Mouse (Mus musculus): ENCODE measurements around the gene Wfikkn1. TPM values are rescaled to one million over a fixed set of nuclear protein-coding genes. Genes with fewer than 3 reads are reported as not detected.

Wfikkn1 gene
- total RNA-seq, 2 experiments from 2014 or later = 0.87 to 1.4 TPM

- no peak for ATAC-seq (replicated peaks; ENCODE audit: low FRiP score, low TSS enrichment, poor library complexity, severe bottlenecking)
Measured at GRCm38 (mm10) chr17:25887467-25887866, 6.8 kb upstream of the Wfikkn1 start.

GRCm38 (mm10) chr17:25886806-25887205 lies 6.1 kb upstream of the Wfikkn1 start:
- no peak for ATAC-seq (replicated peaks; ENCODE audit: low FRiP score, low TSS enrichment, poor library complexity, severe bottlenecking)

- ATAC-seq (replicated peaks; ENCODE audit: low FRiP score, low TSS enrichment, poor library complexity, severe bottlenecking) = peak; percentile 54
Measured at GRCm38 (mm10) chr17:25885636-25886035, 5.0 kb upstream of the Wfikkn1 start.

GRCm38 (mm10) chr17:25883824-25884223 lies 3.2 kb upstream of the Wfikkn1 start:
- no peak for ATAC-seq (replicated peaks; ENCODE audit: low FRiP score, low TSS enrichment, poor library complexity, severe bottlenecking)

- ATAC-seq (replicated peaks; ENCODE audit: low FRiP score, low TSS enrichment, poor library complexity, severe bottlenecking) = no peak
Measured at GRCm38 (mm10) chr17:25883268-25883667, 2.6 kb upstream of the Wfikkn1 start.

- ATAC-seq (replicated peaks; ENCODE audit: low FRiP score, low TSS enrichment, poor library complexity, severe bottlenecking) = peak; percentile 43; the same call in 1 of the 2 replicates
Measured at GRCm38 (mm10) chr17:25882306-25882705, 1.6 kb upstream of the Wfikkn1 start.

- ATAC-seq (replicated peaks; ENCODE audit: low FRiP score, low TSS enrichment, poor library complexity, severe bottlenecking) = no peak
Measured at GRCm38 (mm10) chr17:25881691-25882090, 1.0 kb upstream of the Wfikkn1 start.

- ATAC-seq (replicated peaks; ENCODE audit: low FRiP score, low TSS enrichment, poor library complexity, severe bottlenecking) = no peak
Measured at GRCm38 (mm10) chr17:25880913-25881641, 419 bp upstream of the Wfikkn1 start.

- ATAC-seq (replicated peaks; ENCODE audit: low FRiP score, low TSS enrichment, poor library complexity, severe bottlenecking) = no peak
Measured at GRCm38 (mm10) chr17:25879750-25880149, 908 bp downstream of the Wfikkn1 start.

GRCm38 (mm10) chr17:25879261-25879660 lies 1.4 kb downstream of the Wfikkn1 start:
- ATAC-seq (replicated peaks; ENCODE audit: low FRiP score, low TSS enrichment, poor library complexity, severe bottlenecking) = no peak

- ATAC-seq (replicated peaks; ENCODE audit: low FRiP score, low TSS enrichment, poor library complexity, severe bottlenecking) = no peak
Measured at GRCm38 (mm10) chr17:25878611-25879180, 2.0 kb downstream of the Wfikkn1 start.

GRCm38 (mm10) chr17:25877741-25878610 lies 2.7 kb downstream of the Wfikkn1 start:
- no peak for ATAC-seq (replicated peaks; ENCODE audit: low FRiP score, low TSS enrichment, poor library complexity, severe bottlenecking)

GRCm38 (mm10) chr17:25877025-25877424 lies 3.6 kb downstream of the Wfikkn1 start:
- ATAC-seq (replicated peaks; ENCODE audit: low FRiP score, low TSS enrichment, poor library complexity, severe bottlenecking) = no peak

GRCm38 (mm10) chr17:25876347-25876915 lies 4.2 kb downstream of the Wfikkn1 start:
- no peak for ATAC-seq (replicated peaks; ENCODE audit: low FRiP score, low TSS enrichment, poor library complexity, severe bottlenecking)

- ATAC-seq (replicated peaks; ENCODE audit: low FRiP score, low TSS enrichment, poor library complexity, severe bottlenecking) = peak; percentile 79
Measured at GRCm38 (mm10) chr17:25875171-25876136, 5.2 kb downstream of the Wfikkn1 start.

GRCm38 (mm10) chr17:25874721-25875170 lies 5.9 kb downstream of the Wfikkn1 start, which contains the start of gene Mettl26:
TSS of gene Mettl26 (plus strand) at chr17:25875074.
- ATAC-seq (replicated peaks; ENCODE audit: low FRiP score, low TSS enrichment, poor library complexity, severe bottlenecking) = peak; percentile 69

- no peak for ATAC-seq (replicated peaks; ENCODE audit: low FRiP score, low TSS enrichment, poor library complexity, severe bottlenecking)
Measured at GRCm38 (mm10) chr17:25874148-25874720, 6.4 kb downstream of the Wfikkn1 start.

- ATAC-seq (replicated peaks; ENCODE audit: low FRiP score, low TSS enrichment, poor library complexity, severe bottlenecking) = no peak
Measured at GRCm38 (mm10) chr17:25873405-25874147, 7.1 kb downstream of the Wfikkn1 start.

Measured in megakaryocyte-erythroid progenitor cell, adult 5-6 weeks (primary cell).